Mouse (Mus musculus): ENCODE results near the gene Zmat5.

The Zmat5 gene

DNA sequence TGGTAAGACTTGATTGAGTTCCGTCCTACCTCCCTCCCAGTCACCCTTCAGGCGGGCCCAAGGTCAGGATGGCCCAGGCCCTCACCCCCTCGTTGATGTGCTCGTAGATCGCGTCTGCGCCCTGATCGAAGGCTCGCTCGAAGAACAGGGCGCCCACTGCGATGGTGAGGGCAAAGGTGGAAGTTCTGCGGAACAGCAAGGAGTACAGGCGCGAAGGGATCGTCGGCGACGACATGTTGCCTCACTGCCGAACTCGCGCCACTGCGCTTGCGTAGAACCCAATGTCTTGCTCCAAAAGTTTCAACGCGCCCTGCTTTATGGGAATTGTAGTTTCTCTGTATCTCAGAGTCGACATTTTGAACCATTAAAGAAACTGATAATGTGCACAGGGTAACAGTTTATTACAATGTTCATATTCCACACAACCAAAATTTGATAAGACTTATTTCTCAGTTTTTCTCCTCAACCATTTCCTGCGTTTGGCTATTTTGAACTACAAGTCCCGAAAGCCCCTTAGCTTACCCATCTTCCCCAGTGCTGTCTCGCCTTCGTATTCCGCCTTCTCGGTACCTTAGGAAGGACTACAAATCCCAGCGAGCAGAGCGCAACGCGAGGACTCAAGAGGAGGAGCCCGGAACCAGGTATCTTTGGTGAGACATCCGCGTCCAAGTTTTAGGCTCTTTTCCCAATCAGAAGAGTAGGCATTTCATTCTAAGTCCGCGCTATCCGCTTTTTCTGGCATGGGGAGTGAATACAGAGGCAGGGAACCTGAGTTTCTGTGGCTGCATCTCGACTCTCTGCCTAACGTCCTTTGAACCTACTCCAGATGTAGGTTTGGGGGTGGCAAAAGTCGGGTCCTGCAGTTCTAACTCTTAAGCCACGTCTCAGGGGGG, at the start of gene Zmat5, which contains the start of gene Uqcr10:
Gene Zmat5, plus strand, starts transcription at position 607 of the 893 bp plus-strand sequence.
Gene Uqcr10, minus strand, starts transcription at position 271 of the 893 bp plus-strand sequence.
- DNase-seq (ENCODE audit: low spot score in 2 of 2) = peak; percentile 92 to 97

GRCm38 (mm10) chr11:4659818-4660217, 44.7 kb upstream of the Zmat5 start:
- DNase-seq (ENCODE audit: low spot score in 2 of 2) = no peak

DNA sequence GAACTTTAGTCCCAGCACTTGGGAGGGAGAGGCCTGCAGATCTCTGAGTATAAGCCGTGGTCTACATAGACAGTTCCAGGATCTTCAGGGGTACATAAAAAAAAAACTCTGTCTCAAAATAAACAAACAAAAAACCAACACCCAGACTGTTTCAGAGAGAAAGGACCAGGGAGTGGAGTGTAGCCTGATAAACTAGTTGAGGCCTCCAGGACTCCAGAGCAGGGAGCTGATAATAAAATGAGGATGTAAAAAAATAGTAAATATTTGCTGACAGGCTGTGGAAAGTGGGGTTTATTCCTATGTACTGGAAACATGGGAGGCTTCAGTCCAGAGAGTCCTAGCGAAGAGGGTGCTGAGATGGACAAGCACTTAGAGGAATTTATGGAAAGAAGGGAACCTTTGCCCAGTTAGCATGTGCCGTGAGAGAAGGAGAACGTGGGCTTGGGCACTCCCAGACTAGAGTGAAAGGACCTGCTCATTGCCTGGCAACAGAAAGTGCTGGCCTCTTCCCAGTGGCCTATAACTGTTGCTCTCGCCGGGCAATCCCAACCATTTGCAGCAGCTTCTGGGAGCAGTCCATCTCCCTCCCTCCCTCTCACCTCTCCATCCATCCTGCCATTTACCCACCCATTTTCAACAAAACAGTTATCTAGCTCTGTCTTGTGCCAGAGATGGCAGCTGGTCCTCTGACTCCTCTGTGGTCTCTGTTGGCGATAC, 44.0 kb upstream of the Zmat5 start:
- no peak for DNase-seq (ENCODE audit: low spot score in 2 of 2)

GRCm38 (mm10) chr11:4661324-4661723, 43.2 kb upstream of the Zmat5 start:
- DNase-seq (ENCODE audit: low spot score in 2 of 2) = no peak

DNA sequence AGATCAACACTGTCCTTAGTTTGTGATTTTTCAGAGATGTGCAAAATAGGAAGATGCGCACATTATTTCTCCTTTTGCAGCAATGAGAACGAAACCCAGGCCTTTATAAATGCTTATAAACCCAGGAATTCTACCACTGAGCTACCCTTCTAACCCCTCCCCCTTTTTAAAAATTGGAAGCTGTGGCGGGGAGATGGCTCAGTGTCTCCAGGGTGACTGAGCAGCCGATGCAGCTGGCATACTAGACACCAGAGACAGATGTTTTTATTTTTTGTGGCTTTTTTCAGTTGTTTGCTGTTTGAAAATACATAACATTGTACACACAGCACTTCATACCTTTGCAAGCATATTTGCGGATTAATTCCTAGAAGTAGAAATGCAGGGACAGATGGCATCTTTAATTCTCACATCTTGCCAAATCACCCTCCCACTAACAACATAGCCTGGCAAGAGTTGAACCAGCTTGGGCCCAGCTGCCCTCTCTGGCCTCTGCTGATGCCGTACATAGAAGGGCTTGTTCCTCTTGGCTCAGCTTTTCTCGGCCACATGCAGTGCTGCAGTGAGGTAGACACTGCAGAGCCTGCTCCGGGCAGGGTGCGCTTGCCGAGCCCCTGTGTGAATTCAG, 42.5 kb upstream of the Zmat5 start:
- no peak for DNase-seq (ENCODE audit: low spot score in 2 of 2)

- DNase-seq (ENCODE audit: low spot score in 2 of 2) = no peak
Measured at GRCm38 (mm10) chr11:4662496-4662878, 42.0 kb upstream of the Zmat5 start.

- no peak for DNase-seq (ENCODE audit: low spot score in 2 of 2)
Measured at GRCm38 (mm10) chr11:4671736-4672135, 32.7 kb upstream of the Zmat5 start.

DNA sequence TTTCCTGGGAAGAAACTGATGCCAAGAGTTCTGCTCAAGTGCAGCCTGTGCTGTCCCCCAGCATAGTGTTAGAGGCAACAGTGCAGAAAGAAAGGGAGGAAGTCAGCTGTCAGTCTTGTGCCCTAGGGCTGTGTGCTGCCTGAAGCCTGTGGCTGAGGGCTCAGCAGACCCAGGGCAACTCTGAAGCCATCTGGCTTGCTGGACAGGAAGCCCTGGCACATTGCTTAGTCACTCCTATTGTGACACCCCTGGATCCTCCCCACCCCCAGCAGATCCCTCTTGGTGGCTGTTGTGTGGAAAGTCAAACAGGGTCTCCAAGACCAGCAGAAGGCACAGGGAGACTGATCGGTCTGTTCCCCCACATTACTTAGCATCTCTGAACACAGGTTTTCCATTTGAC, 29.9 kb upstream of the Zmat5 start:
- no peak for DNase-seq (ENCODE audit: low spot score in 2 of 2)

GRCm38 (mm10) chr11:4675126-4675562, 29.3 kb upstream of the Zmat5 start:
- no peak for DNase-seq (ENCODE audit: low spot score in 2 of 2)

DNA sequence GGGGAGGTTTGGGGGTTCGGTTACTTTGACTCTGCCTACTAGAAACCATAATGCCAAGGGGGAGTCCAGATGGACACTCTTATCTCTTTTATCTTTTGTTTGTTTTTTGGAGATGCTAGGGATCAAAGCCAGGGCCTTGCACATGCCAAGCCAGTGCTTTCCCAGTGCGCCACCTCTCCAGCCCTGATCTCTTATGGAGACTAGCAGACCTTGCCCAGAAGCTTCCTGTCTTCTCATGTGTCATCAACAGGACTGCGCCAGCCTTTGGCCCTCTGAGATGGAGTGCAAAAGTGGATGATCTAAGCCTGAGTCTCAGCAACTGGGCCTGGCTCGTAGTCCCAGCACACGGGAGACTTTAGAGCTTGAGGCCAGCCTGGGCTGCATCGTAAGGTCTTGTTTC, 28.8 kb upstream of the Zmat5 start:
- no peak for DNase-seq (ENCODE audit: low spot score in 2 of 2)

- peak; percentile 70 to 75 for DNase-seq (ENCODE audit: low spot score in 2 of 2)
Measured at GRCm38 (mm10) chr11:4677250-4677872, 27.1 kb upstream of the Zmat5 start.

DNA sequence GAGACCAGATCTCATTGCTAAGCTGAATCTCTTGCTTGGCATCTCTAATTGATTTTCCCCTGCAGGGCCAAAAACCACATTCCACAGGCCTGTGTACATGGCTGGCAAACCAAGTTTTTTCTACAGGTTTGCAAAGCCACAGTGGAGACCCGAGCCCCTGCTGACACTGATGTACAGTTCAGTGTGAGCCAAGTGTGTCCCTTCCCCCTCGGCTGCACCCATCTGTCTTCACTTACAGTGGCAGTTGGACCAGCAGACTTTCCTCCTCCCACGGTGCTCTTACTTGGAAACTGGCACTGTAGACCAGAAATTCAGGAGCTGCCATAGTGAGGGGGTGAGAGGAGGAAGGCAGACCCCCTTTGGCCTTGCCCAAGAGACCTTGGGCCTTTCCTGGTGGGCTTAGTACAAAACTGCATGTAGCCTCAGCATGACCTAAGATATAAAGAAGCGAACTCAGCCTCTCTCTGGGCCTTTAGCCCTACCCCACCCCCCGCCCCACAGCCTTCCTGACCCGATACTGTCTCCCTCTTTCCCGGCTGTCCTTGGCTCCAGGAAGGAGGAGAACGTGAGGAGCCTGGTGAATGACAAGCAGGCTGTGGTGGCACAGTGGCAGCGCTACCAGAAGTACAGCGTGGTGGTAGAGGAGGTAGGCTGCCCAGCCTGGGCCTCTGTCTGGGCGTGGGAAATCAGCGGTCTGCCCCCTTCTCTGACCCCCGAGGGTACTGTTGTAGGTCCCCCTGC, 25.6 kb upstream of the Zmat5 start:
- DNase-seq (ENCODE audit: low spot score in 2 of 2) = no peak

- no peak for DNase-seq (ENCODE audit: low spot score in 2 of 2)
Measured at GRCm38 (mm10) chr11:4679441-4679832, 25.0 kb upstream of the Zmat5 start.

DNA sequence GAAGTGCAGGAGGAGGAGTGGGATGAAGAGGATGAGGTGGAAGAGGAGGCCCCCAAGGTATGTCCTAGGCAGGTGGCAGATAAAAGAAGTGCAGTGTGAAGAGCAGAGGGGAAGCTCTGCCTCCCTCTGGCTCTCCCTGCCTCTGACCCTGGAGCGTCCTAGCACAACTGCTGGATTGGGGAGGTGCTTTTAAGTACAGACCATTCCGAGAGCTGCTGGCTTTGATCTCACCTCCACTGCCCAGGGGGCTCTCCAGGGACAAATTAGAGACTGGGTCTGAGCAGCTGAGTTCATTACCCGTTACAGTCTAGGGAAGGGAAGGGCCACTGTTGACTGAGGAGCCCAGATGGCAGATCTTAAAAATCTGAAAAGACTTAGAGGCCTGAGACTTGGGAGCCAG, 24.4 kb upstream of the Zmat5 start:
- DNase-seq (ENCODE audit: low spot score in 2 of 2) = no peak

GRCm38 (mm10) chr11:4683516-4683915, 21.0 kb upstream of the Zmat5 start:
- no peak for DNase-seq (ENCODE audit: low spot score in 2 of 2)

DNA sequence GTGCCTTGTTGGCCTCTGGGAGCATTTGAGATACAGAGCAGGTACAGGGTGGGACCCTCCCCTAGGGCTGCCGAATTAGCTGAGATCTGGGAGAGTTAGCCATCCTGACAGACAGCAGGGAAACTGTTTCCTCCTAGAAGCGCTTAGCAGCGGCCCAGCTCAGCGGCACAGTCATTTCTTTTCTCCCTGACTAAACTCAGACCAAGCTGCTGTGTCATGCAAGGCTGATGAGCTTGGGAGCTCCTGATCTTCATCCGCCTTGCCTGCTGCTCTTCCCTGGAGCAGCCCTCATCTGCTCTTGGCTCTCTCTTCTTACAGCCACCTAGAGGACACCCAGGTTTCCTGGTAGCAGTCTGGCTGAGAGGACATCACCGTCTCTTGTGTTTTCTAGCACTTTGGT, 20.3 kb upstream of the Zmat5 start:
- no peak for DNase-seq (ENCODE audit: low spot score in 2 of 2)

DNA sequence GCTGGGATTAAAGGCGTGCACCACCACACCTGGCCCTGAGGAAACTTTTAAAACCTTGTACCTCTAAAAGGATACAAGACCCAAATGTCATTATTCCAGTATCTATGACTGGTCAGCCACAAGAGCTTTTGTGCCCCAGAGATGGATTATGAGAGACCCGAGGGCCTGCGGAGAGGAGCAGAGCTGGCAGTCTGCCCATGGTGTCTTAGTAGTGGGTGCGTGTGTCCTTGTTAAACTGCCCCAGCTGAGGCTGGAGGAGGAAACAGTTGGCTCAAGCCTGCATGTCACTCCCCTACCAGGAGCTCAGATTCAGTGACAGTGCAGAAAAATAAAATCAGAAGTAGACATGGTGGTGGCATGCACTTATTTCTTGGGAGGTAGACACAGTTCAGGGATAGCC, 19.4 kb upstream of the Zmat5 start:
- DNase-seq (ENCODE audit: low spot score in 2 of 2) = no peak

DNA sequence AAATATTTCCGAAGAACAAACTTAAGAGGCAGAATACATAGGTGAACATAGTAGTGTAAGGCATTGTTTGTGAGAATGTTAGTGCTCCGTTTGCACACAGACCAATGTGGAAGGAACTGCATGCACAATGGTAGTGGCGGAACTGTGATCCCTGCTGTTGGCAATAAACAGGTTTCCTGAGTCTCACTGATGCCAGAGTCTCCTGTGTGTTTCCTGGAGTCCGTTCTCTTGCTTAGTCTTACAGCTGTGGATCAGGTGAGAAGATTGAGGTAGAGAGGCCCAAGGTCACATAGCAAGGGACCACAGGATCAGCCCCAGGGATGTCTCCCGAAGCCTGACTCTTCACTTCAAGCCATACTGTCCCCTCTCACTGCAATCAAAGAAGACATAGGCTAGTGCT, 19.0 kb upstream of the Zmat5 start:
- no peak for DNase-seq (ENCODE audit: low spot score in 2 of 2)

DNA sequence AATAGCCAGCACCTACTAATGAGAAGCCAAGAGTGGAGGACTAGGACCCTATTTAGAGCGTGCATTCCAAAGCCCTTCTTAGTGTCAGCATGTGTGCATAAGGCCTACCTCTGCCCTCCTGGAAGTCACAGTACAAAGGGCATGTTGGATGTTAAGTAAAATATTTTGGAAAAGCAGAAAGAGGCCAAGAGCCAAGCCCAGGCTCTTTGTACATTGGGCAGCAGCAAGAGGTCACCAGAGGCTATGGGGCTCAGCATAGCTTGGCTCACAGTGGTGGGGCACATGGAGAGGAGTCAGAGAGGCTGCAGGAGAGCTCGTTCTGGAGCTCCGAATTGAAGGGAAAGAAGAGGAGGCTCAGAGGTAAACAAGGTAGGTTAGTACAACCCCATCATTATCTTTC, 17.5 kb upstream of the Zmat5 start:
- DNase-seq (ENCODE audit: low spot score in 2 of 2) = no peak

DNA sequence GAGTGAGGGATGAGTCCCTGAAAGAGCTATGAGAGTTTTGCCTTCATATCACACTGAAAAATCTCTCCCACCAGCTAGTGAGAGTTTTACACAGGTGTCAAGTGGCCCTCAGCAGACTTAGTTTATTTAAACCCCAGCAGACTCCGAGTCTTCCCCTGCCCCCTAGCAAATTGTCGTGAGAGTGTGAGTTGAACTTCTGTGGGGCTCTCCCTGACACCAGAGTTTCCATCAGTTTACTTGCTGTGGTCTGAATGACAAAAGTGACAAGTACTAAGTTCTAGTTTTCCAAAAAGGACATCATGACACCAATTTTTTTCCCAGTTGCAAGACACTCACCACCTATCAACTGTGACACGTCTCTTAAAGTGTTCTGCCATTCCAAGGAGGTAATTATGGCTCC, 16.6 kb upstream of the Zmat5 start:
- no peak for DNase-seq (ENCODE audit: low spot score in 2 of 2)

DNA sequence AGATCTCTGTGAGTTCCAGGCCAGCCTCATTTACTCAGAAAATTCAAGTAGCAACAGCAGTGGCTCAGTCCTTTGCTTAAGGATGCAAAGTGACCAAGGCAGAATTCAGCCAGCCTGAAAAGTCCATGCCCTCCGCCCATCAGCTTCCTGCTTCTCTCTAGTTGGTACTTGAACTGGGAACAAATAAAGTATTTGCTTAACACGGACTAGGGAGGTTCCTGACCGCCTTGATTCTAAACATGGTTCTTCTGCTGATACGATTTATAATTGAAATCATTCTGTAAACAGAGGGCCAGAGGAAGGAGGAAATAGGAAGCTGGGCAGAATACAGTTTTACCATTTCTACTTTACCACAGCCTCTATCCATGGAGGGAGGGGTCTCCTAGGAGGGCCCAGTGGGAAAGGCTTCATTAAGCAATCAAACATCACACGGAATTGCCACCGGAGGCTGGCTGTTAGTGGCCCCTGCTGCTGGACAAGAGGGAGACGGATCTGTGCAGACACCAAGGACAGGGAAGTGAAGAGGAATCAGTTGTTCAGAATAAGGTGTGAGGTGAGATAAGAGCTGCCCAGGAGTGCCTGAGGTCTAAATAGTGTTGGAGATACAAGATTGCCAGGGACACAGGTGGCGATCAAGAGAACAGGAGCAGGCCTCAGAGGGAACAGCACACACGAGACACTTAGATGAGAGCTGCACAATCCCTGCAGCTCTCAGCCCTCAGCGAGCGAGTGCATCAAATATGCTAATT, 15.7 kb upstream of the Zmat5 start:
- no peak for DNase-seq (ENCODE audit: low spot score in 2 of 2)
